Mouse (Mus musculus): ENCODE data around the gene Ltbp2. TPM values are rescaled to one million over a fixed set of nuclear protein-coding genes. Genes with fewer than 3 reads are reported as not detected.

The Ltbp2 gene
- polyA plus RNA-seq, 1 experiment, result 3.7 TPM

DNA sequence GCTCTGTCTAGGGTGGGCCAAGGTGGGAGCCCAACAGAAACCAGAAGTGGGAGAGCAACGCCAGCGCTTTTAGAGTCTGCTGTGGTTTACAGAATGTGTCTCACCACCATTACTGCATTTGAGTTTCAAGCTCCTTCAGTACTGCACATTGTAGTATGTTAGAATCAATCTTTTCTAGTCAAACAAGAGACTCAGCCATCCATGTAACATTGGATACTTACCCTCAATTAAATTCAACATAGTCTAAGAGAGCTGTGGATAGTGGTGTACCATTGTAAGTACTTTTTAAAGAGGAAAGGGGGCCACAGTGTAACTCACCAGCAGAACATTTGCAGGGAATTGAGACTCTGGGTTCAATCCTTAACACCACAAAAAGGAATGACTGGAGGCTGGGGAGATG lies 35.3 kb upstream of the Ltbp2 start:
- TF ChIP-seq CTCF (IDR thresholded peaks at IDR 0.05; ENCODE audit: control insufficient read depth, insufficient read depth, insufficient replicate concordance, low read depth, low read length) (no peak), POLR2A (IDR thresholded peaks at IDR 0.05; ENCODE audit: control insufficient read depth, low read depth, low read length) (no peak)
- no peak overlapping the region for H3K4me3 ChIP-seq (ENCODE audit: control insufficient read depth, low read depth, low read length)
- H3K27ac ChIP-seq (ENCODE audit: control insufficient read depth, insufficient read depth, low read depth, low read length), result no peak overlapping the region
- H3K27me3 ChIP-seq (ENCODE audit: control insufficient read depth, insufficient read depth, low read length), result no peaks in the 10 kb centered on the region
- H3K36me3 ChIP-seq (ENCODE audit: control insufficient read depth, insufficient read depth, low read length), result no peaks in the 10 kb centered on the region
- H3K4me1 ChIP-seq (ENCODE audit: control insufficient read depth, insufficient read depth, low read length), result peaks cover 11% of the 10 kb centered on the region

DNA sequence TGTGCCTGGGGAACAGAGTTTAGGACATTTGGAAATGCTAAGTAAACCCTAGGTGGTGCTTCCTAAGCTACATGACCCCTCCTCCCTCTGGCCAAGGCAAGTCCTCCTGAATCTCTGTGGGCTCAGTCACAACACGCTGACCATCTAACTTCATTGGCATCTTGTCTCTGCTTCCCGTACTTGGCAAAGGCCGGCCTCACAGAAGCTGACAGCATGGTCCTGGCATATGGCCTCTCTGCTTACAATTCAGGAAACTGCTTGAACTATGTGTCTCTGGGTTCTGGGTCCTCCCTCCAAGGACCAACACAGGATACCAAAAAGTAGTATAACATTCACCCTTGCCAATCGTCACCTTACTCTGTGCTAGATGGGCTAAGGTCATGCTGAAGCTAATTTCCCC lies 33.7 kb upstream of the Ltbp2 start:
- no peak for TF ChIP-seq POLR2A (IDR thresholded peaks at IDR 0.05; ENCODE audit: control insufficient read depth, low read depth, low read length)
- no peak for TF ChIP-seq CTCF (IDR thresholded peaks at IDR 0.05; ENCODE audit: control insufficient read depth, insufficient read depth, insufficient replicate concordance, low read depth, low read length)
- no peak overlapping the region for H3K27ac ChIP-seq (ENCODE audit: control insufficient read depth, insufficient read depth, low read depth, low read length)
- peaks cover 11% of the 10 kb centered on the region for H3K4me1 ChIP-seq (ENCODE audit: control insufficient read depth, insufficient read depth, low read length)
- H3K4me3 ChIP-seq (ENCODE audit: control insufficient read depth, low read depth, low read length), result no peak overlapping the region
- H3K36me3 ChIP-seq (ENCODE audit: control insufficient read depth, insufficient read depth, low read length), result no peaks in the 10 kb centered on the region
- no peaks in the 10 kb centered on the region for H3K27me3 ChIP-seq (ENCODE audit: control insufficient read depth, insufficient read depth, low read length)

DNA sequence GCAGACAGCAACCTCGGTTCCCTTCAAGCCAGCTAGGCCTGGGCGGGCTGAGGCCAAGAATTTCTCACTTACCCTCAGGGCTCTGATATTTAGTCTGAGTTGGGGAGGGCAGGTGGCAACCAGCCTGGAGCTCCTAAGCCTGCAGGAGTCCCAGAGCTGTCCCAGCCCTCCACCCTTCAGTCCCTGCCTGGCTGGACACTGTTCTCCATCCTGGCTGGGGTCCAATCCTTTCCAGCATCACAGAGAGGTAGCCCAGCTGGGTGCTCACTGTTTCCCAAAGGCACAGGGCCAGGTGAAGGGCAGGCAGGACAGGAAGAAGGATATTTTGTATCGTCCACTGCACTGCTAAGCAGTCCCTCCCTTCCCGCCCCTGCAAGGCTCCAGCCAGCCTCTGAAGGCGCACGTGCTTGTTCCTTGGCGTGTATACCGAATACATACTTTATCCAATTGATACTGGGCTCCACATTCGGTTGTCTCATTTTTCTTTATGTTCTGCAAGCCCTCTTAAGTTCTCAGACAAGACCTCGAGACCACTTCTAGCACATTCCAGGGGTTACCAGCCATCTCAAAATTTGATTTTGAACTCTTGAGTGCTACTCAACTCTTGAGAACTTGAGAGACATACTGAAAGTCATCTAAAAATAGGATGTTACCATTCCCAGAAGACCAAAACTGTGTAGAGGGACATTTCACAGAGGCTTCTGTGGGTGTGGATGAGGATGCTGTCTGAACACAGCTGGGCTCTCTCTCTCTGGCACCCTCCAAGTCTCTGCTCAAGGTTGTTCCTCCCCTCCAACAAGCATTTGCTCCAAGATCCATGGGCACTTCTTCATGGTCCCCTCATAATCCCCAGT lies 31.5 kb upstream of the Ltbp2 start:
- TF ChIP-seq POLR2A (IDR thresholded peaks at IDR 0.05; ENCODE audit: control insufficient read depth, low read depth, low read length), result no peak
- peak; percentile 8; the same call in 1 of the 2 replicates for TF ChIP-seq CTCF (IDR thresholded peaks at IDR 0.05; ENCODE audit: control insufficient read depth, insufficient read depth, insufficient replicate concordance, low read depth, low read length)
- Histone ChIP-seq H3K36me3 (ENCODE audit: control insufficient read depth, insufficient read depth, low read length) (no peaks in the 10 kb centered on the region), H3K27me3 (ENCODE audit: control insufficient read depth, insufficient read depth, low read length) (no peaks in the 10 kb centered on the region), H3K4me1 (ENCODE audit: control insufficient read depth, insufficient read depth, low read length) (peaks cover 11% of the 10 kb centered on the region), H3K4me3 (ENCODE audit: control insufficient read depth, low read depth, low read length) (no peak overlapping the region), H3K27ac (ENCODE audit: control insufficient read depth, insufficient read depth, low read depth, low read length) (peak overlapping the region; percentile 78)

DNA sequence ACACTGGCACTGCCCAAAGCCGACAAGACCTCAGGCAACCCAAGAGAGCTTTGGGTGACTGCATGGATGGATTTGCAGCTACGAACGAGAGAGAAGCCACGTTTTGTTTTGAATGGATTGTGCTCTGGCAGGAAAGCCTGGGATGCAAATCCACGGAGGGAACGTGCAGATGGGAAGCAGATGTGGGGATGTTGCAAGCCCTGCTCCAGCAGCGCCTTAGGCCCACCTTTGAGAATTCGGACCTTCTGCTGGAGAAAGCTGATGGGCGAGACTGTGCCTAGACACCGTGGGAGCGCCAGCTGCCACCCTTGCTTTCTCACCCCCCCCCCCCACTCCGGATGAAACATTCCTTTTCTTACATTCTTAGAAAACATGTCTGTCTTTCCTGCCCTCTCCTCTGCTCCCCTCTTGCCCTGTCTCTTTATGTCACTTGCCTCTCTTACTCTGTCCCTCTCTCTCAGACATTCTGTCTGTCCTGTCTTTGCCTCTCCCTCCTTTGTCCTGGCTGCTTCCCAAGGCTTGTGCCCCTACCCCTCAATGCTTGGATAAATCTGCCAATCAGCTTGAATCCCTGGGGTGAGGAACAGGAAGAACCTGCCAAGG lies 30.8 kb upstream of the Ltbp2 start:
- Histone ChIP-seq H3K27ac (ENCODE audit: control insufficient read depth, insufficient read depth, low read depth, low read length) (no peak overlapping the region; the same call in 1 of the 2 replicates), H3K4me3 (ENCODE audit: control insufficient read depth, low read depth, low read length) (no peak overlapping the region), H3K27me3 (ENCODE audit: control insufficient read depth, insufficient read depth, low read length) (no peaks in the 10 kb centered on the region), H3K36me3 (ENCODE audit: control insufficient read depth, insufficient read depth, low read length) (no peaks in the 10 kb centered on the region), H3K4me1 (ENCODE audit: control insufficient read depth, insufficient read depth, low read length) (peaks cover 11% of the 10 kb centered on the region)
- TF ChIP-seq CTCF (IDR thresholded peaks at IDR 0.05; ENCODE audit: control insufficient read depth, insufficient read depth, insufficient replicate concordance, low read depth, low read length) (no peak), POLR2A (IDR thresholded peaks at IDR 0.05; ENCODE audit: control insufficient read depth, low read depth, low read length) (no peak)

DNA sequence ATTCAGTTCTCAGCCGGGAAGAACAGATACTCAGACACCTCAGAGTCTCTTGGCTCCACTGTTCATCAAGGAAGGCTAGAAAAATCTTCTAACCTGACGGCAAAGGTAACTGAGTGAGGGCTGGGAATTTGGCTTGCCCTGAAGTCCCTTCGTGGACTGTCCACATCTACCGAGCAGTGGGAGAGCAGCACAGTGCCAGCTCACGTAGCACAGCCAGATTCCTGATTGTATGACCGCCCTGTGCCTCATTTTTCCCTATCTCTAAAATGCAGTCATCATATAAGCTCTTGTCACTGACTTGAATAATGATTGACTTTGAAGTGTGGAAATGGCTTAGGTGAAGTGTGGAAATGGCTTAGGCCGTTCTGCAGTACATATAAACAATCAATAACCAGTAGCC lies 28.1 kb upstream of the Ltbp2 start:
- Histone ChIP-seq H3K36me3 (ENCODE audit: control insufficient read depth, insufficient read depth, low read length) (no peaks in the 10 kb centered on the region), H3K27me3 (ENCODE audit: control insufficient read depth, insufficient read depth, low read length) (no peaks in the 10 kb centered on the region)

DNA sequence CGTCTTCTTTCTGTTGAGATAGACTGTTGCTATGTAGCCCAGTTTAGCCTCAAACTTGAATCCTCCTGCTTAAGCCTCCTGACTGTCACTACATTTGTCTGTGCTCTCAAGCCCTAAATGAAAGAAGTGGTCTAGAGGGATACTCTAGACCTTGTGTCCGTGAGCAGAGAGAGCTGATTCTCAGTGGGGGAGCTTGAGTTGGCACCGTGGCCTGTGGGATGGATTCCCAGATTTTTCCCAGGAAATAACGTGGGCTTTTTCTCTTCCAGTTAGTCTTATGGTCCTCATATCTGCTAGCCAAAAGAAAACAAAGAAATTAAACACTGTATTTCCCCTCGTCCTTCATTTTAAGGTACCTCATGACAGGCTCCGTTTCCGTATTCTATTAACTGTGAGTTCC lies 24.0 kb upstream of the Ltbp2 start:
- no peaks in the 10 kb centered on the region for H3K27me3 ChIP-seq (ENCODE audit: control insufficient read depth, insufficient read depth, low read length)
- no peak overlapping the region for H3K4me3 ChIP-seq (ENCODE audit: control insufficient read depth, low read depth, low read length)
- no peak for TF ChIP-seq CTCF (IDR thresholded peaks at IDR 0.05; ENCODE audit: control insufficient read depth, insufficient read depth, insufficient replicate concordance, low read depth, low read length)
- TF ChIP-seq POLR2A (IDR thresholded peaks at IDR 0.05; ENCODE audit: control insufficient read depth, low read depth, low read length), result no peak
- no peaks in the 10 kb centered on the region for H3K36me3 ChIP-seq (ENCODE audit: control insufficient read depth, insufficient read depth, low read length)
- no peak overlapping the region for H3K27ac ChIP-seq (ENCODE audit: control insufficient read depth, insufficient read depth, low read depth, low read length)
- H3K4me1 ChIP-seq (ENCODE audit: control insufficient read depth, insufficient read depth, low read length), result no peaks in the 10 kb centered on the region

More for the DNA sequence above, 28.1 kb upstream of the Ltbp2 start:
- Histone ChIP-seq H3K4me1 (ENCODE audit: control insufficient read depth, insufficient read depth, low read length) (peaks cover 11% of the 10 kb centered on the region), H3K27ac (ENCODE audit: control insufficient read depth, insufficient read depth, low read depth, low read length) (no peak overlapping the region), H3K4me3 (ENCODE audit: control insufficient read depth, low read depth, low read length) (no peak overlapping the region)
- TF ChIP-seq CTCF (IDR thresholded peaks at IDR 0.05; ENCODE audit: control insufficient read depth, insufficient read depth, insufficient replicate concordance, low read depth, low read length), result no peak
- no peak for TF ChIP-seq POLR2A (IDR thresholded peaks at IDR 0.05; ENCODE audit: control insufficient read depth, low read depth, low read length)

DNA sequence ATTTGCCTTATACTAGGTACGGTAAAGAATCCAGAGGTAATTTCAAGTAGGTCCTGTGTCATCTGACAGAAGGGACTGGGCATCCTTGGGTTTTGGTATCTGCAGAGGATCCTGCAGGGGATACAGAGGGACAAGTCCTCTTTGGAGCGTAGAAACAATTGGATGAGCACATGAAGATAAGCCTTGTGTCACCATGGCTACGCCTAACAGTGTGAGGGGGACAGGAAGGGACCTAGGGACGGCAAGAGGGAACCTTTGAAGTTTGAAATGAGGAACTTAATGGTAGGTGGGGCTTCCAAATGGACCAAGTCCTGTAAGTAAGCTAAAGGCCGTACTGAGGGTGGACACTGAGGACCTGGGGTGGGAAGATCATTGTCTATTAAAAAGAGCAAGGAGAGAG lies 21.0 kb upstream of the Ltbp2 start:
- Histone ChIP-seq H3K4me3 (ENCODE audit: control insufficient read depth, low read depth, low read length) (no peak overlapping the region), H3K27me3 (ENCODE audit: control insufficient read depth, insufficient read depth, low read length) (no peaks in the 10 kb centered on the region), H3K27ac (ENCODE audit: control insufficient read depth, insufficient read depth, low read depth, low read length) (no peak overlapping the region), H3K36me3 (ENCODE audit: control insufficient read depth, insufficient read depth, low read length) (no peaks in the 10 kb centered on the region), H3K4me1 (ENCODE audit: control insufficient read depth, insufficient read depth, low read length) (no peaks in the 10 kb centered on the region)
- no peak for TF ChIP-seq CTCF (IDR thresholded peaks at IDR 0.05; ENCODE audit: control insufficient read depth, insufficient read depth, insufficient replicate concordance, low read depth, low read length)
- TF ChIP-seq POLR2A (IDR thresholded peaks at IDR 0.05; ENCODE audit: control insufficient read depth, low read depth, low read length), result no peak
